Mouse (Mus musculus): ENCODE data around the gene Bbx. TPM values are rescaled to one million over a fixed set of nuclear protein-coding genes. Genes with fewer than 3 reads are reported as not detected.

Bbx gene
- polyA plus RNA-seq, 1 experiment from 2014 or later = 43.3 TPM

DNA sequence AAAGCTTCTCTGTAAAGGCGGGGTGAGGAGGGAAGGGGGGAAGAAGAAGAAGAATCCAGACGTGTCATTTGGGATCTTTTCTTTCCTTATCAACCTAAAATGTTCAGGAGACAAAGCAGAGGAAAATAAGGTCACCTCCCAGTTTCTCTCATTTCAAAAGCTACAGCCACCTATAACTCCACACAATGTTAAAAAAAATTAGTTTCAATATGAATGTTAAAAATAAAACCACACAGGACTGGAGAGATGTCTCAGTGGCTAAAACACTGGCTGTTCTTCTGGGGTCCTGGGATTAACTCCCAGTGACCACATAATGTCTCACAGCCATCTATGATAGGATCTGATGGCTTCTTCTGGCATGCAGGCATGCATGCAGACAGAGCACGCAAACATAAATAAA, 43.7 kb downstream of the Bbx start:
- no peak overlapping the region for H3K9ac ChIP-seq
- H3K4me1 ChIP-seq = no peaks in the 10 kb centered on the region
- no peak overlapping the region for H3K4me3 ChIP-seq (replicated peaks)
- 85% methylated on average over 3 of the region's 3 CpGs for WGBS
- H3K27me3 ChIP-seq = no peaks in the 10 kb centered on the region
- H3K27ac ChIP-seq = no peak overlapping the region
- no peaks in the 10 kb centered on the region for H3K36me3 ChIP-seq (replicated peaks)
- H3K4me2 ChIP-seq = no peak overlapping the region
- no peak for ATAC-seq (ENCODE audit: low FRiP score)
- no peaks in the 10 kb centered on the region for H3K9me3 ChIP-seq

DNA sequence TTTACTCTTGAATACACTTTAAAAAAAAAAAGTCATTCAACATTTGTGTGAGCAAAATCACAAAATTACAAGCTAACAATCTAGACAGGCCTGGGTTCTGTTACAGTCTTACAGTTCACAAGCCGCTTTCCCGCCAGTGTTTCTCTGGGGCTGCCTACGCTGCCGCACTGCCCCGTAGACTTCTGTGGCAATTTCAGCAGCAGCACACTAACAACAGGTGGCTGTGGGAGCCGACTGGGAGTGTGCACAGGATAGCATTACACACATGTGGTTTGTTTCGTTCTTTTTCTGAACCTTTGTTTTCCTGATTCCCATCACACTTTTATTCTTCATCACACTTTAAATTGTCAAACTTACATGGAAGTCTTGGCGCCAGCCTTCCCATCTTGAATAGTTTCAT, 48.6 kb downstream of the Bbx start:
- Histone ChIP-seq H3K4me1 (peaks cover 22% of the 10 kb centered on the region), H3K4me3 (replicated peaks) (no peak overlapping the region), H3K27ac (no peak overlapping the region), H3K27me3 (no peaks in the 10 kb centered on the region), H3K4me2 (no peak overlapping the region), H3K36me3 (replicated peaks) (no peaks in the 10 kb centered on the region), H3K9me3 (no peaks in the 10 kb centered on the region), H3K9ac (no peak overlapping the region)
- no peak for ATAC-seq (ENCODE audit: low FRiP score)
- 90% methylated on average over 8 of the region's 8 CpGs for WGBS

DNA sequence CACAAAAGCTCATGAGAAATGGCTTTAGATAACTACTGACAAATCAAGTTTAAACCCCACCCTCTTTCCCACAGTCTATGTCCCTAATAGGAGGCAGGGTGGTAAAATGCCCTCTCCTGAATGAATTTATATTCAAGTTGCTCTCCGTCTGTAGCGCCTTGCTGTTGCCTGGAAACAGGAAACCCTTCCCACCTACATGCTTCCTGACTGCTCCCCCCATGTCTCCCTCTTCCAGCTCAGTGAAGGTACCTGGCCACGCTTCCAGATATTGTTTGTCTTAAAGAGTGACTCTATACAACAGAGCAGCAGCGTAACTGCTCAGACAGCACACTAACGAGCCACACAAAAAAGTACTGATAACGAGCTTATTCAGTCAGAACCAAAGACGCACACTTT, 50.8 kb downstream of the Bbx start:
- no peaks in the 10 kb centered on the region for H3K27me3 ChIP-seq
- no peak overlapping the region for H3K9ac ChIP-seq
- peak overlapping the region; percentile 2 for H3K4me3 ChIP-seq (replicated peaks)
- no peak overlapping the region for H3K27ac ChIP-seq
- ATAC-seq (ENCODE audit: low FRiP score) = peak; percentile 42; the same call in 1 of the 2 replicates
- H3K36me3 ChIP-seq (replicated peaks) = no peaks in the 10 kb centered on the region
- H3K4me2 ChIP-seq = peak overlapping the region; percentile 45
- peaks cover 22% of the 10 kb centered on the region for H3K4me1 ChIP-seq
- H3K9me3 ChIP-seq = no peaks in the 10 kb centered on the region
- 10% methylated on average over 7 of the region's 7 CpGs for WGBS

DNA sequence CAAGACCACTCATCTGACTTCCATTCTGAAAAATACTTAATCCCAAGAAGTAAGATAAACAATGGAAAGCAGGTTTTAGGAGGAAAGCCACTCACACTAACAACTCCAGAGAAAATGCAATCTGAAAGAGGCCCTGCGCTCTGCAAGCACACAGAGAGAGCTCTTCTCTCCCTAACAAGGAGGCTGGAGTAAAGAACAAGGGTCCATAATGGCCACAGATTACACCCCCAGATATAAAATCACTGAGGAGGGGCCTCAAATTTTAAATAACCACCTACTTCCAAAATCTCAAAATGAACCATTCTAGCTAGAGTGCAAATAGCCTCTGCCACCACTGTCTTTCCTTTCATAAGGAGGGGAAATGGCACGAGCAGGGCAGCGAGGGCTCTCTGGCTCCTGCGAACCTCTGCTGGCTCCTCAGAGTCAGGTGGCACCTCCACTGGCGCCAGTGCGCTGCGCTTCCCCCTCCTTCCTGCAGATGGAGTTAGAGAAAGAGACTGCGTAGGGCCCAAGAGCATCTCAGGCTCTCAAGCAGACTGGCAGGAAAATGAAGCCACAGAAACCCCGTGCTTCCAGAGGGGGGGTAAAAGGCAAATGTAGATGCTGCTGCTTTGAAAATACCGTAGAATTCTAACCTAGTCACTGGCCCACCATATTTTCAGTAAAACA, 51.4 kb downstream of the Bbx start:
- ATAC-seq (ENCODE audit: low FRiP score) = peak; percentile 88
- Histone ChIP-seq H3K27me3 (no peaks in the 10 kb centered on the region), H3K4me3 (replicated peaks) (peak overlapping the region; percentile 2), H3K4me2 (peak overlapping the region; percentile 45), H3K27ac (no peak overlapping the region), H3K4me1 (peaks cover 22% of the 10 kb centered on the region), H3K36me3 (replicated peaks) (no peaks in the 10 kb centered on the region), H3K9ac (peak overlapping the region; percentile 33; the same call in 1 of the 2 replicates), H3K9me3 (no peaks in the 10 kb centered on the region)
- WGBS = 21% methylated on average over 10 of the region's 10 CpGs

DNA sequence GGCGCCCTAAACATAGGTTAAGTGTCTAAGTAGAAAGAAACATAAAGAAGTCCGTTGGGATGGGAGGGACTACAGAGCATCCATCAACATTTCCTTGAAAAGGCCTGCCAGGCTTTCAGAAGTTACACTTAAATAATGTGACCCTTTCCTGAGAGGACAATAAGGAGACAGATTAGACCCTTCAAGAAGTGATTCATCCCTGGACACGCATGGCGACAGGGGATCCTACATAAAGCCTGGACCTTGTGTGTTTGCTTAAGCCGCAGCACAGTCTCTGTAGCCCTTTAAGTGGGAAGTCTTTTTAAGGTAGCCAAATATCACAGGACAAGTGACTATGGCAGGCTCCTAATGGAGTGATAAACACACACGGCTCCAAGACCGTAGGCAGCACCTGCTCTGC, 52.0 kb downstream of the Bbx start:
- Histone ChIP-seq H3K4me3 (replicated peaks) (no peak overlapping the region), H3K9me3 (no peaks in the 10 kb centered on the region), H3K4me1 (peaks cover 22% of the 10 kb centered on the region), H3K27me3 (no peaks in the 10 kb centered on the region), H3K27ac (no peak overlapping the region), H3K36me3 (replicated peaks) (no peaks in the 10 kb centered on the region), H3K4me2 (no peak overlapping the region; the same call in 1 of the 2 replicates), H3K9ac (no peak overlapping the region)
- 34% methylated on average over 7 of the region's 7 CpGs for WGBS
- ATAC-seq (ENCODE audit: low FRiP score) = no peak

DNA sequence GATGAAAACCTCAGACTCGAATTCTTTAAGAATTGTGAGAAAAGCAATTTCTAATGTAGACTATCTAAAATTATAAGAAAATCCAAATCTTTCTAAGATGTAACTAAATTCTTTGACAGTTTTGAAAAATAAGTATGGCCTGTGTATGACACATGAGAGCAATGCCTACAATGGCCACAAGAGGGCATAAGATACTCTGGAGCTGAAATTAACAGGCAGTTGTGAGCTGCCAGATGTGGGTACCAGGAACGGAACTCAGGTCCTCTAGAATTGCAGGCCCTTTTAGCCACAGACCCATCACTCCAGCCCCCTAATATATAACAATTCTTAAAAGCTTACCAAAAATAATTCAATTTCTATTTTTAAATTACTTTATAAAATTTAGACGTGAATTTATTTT, 57.6 kb downstream of the Bbx start:
- H3K9ac ChIP-seq = no peak overlapping the region
- 87% methylated on average over 3 of the region's 3 CpGs for WGBS
- no peaks in the 10 kb centered on the region for H3K36me3 ChIP-seq (replicated peaks)
- no peaks in the 10 kb centered on the region for H3K27me3 ChIP-seq
- H3K4me2 ChIP-seq = no peak overlapping the region
- no peak overlapping the region for H3K27ac ChIP-seq
- peaks cover 5% of the 10 kb centered on the region for H3K4me1 ChIP-seq
- H3K4me3 ChIP-seq (replicated peaks) = no peak overlapping the region
- no peaks in the 10 kb centered on the region for H3K9me3 ChIP-seq
- no peak for ATAC-seq (ENCODE audit: low FRiP score)

DNA sequence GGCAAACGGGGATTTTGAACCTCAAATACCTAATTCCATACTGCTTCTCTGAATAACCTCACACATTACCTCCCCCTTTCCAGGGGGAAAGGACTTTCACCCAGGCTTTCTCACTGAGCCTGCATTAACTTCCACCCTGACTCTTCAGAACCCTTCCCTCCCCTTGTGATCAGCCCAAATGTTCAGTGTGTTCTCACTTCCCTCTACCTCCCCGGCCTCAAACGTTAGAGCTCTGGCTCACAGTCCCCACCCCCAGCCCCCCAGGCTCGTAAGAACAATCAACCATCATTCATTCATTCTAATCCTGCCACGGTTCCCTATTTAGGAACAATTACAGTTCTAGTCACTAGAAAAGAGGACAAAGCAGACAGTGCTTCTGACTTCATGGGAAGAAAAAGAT, 58.5 kb downstream of the Bbx start:
- Histone ChIP-seq H3K9ac (no peak overlapping the region), H3K4me2 (no peak overlapping the region), H3K4me3 (replicated peaks) (no peak overlapping the region), H3K4me1 (peaks cover 5% of the 10 kb centered on the region), H3K27ac (no peak overlapping the region), H3K36me3 (replicated peaks) (no peaks in the 10 kb centered on the region), H3K9me3 (no peaks in the 10 kb centered on the region), H3K27me3 (no peaks in the 10 kb centered on the region)
- ATAC-seq (ENCODE audit: low FRiP score) = no peak
- WGBS = 17% methylated on average over 5 of the region's 5 CpGs

DNA sequence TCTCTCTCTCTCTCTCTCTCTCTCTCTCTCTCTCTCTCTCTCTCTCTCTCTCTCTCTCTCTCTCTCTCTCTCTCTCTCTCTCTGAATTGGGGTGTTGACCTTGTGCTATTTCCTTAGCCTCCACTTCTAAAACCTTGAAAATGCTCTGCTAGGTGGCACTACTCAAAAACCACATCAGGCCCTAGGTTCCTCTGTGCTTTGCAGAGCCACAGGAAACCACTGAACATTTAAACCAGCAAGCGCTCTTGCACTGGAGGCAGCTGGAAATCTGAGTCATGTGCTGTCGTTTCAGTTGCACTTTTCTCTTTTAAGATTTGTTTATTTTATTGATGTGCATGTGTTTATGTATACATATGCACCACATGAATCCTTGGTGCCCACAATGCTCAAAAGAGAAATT, 59.6 kb downstream of the Bbx start:
- 85% methylated on average over 2 of the region's 2 CpGs for WGBS
- no peak for ATAC-seq (ENCODE audit: low FRiP score)
- H3K36me3 ChIP-seq (replicated peaks) = no peaks in the 10 kb centered on the region
- peaks cover 5% of the 10 kb centered on the region for H3K4me1 ChIP-seq
- H3K9ac ChIP-seq = no peak overlapping the region
- no peaks in the 10 kb centered on the region for H3K9me3 ChIP-seq
- no peak overlapping the region for H3K4me3 ChIP-seq (replicated peaks)
- no peaks in the 10 kb centered on the region for H3K27me3 ChIP-seq
- H3K4me2 ChIP-seq = no peak overlapping the region
- no peak overlapping the region for H3K27ac ChIP-seq

DNA sequence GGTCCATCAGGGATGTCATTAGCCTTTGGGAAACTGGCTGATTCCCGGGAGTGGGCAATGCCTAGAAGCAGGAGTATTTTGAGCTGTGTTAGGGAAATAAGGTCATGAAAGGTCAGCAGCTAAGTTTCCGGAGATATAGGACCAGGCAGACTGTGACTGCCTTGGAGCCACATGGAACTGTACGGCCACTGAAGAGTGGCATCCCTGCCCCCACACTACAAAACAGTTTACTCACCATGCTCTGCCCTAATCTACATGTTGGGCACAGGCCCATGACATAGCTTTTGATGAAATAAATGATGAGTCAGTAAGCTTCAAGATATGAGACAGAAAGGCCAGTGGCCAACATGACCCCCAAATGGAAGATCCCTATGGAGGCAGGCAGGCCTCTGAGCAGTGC, 60.7 kb downstream of the Bbx start:
- H3K4me1 ChIP-seq = peaks cover 5% of the 10 kb centered on the region
- H3K9ac ChIP-seq = no peak overlapping the region
- no peak overlapping the region for H3K4me2 ChIP-seq
- no peaks in the 10 kb centered on the region for H3K9me3 ChIP-seq
- H3K27me3 ChIP-seq = no peaks in the 10 kb centered on the region
- no peak overlapping the region for H3K4me3 ChIP-seq (replicated peaks)
- H3K36me3 ChIP-seq (replicated peaks) = no peaks in the 10 kb centered on the region
- WGBS = 60% methylated on average over 3 of the region's 3 CpGs
- ATAC-seq (ENCODE audit: low FRiP score) = 0 out of 2 replicates have a peak, but pooled peaks have one; percentile 33
- H3K27ac ChIP-seq = no peak overlapping the region

DNA sequence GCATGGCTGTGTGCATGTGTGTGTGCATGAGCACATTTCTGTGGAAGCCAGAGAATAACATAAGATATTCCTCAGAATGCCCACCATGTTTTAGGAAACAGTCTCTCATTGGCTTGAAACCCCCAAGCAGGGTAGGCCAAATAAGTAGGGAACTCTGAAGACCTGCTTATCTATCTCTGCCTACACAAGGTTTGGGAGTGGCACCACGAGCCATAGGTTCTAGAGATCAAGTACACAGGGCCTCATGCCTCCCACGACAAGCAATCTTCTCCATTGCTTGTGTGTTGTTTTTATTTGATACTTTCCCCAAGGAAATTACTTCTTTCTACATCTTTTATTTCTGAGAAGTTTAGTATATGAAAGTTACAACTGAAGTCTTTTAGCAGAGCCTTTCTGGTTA, 61.8 kb downstream of the Bbx start:
- peaks cover 6% of the 10 kb centered on the region for H3K4me1 ChIP-seq
- WGBS = 94% methylated on average over 2 of the region's 2 CpGs

DNA sequence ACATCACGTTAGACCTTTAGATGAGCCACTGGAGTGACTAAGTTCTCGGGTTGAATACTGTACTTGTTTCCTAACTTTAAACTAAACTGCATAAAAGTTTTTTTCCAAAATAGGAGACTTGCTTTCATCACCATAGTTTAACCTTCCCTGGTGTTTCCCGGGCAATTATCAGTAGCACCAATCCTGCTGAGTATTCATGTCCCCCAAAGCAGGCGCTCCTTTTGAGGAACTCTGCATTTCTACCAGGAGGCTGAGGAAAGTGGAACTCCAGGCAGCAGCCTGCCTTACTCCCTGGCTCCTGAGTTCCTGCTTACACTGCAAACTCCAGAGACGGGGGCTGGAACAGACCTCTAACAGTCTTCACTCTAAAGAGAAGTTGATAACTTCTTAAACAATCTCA, 65.6 kb downstream of the Bbx start:
- 59% methylated on average over 5 of the region's 5 CpGs for WGBS
- no peak for ATAC-seq (ENCODE audit: low FRiP score)
- Histone ChIP-seq H3K27ac (no peak overlapping the region), H3K4me3 (replicated peaks) (no peak overlapping the region), H3K27me3 (no peaks in the 10 kb centered on the region), H3K4me1 (peaks cover 19% of the 10 kb centered on the region), H3K9me3 (no peaks in the 10 kb centered on the region), H3K9ac (no peak overlapping the region), H3K4me2 (no peak overlapping the region), H3K36me3 (replicated peaks) (no peaks in the 10 kb centered on the region)

More for the DNA sequence above, 61.8 kb downstream of the Bbx start:
- no peak overlapping the region for H3K4me3 ChIP-seq (replicated peaks)
- H3K9me3 ChIP-seq = no peaks in the 10 kb centered on the region
- no peak for ATAC-seq (ENCODE audit: low FRiP score)
- H3K9ac ChIP-seq = no peak overlapping the region
- no peaks in the 10 kb centered on the region for H3K27me3 ChIP-seq
- no peaks in the 10 kb centered on the region for H3K36me3 ChIP-seq (replicated peaks)
- no peak overlapping the region for H3K27ac ChIP-seq
- H3K4me2 ChIP-seq = no peak overlapping the region

DNA sequence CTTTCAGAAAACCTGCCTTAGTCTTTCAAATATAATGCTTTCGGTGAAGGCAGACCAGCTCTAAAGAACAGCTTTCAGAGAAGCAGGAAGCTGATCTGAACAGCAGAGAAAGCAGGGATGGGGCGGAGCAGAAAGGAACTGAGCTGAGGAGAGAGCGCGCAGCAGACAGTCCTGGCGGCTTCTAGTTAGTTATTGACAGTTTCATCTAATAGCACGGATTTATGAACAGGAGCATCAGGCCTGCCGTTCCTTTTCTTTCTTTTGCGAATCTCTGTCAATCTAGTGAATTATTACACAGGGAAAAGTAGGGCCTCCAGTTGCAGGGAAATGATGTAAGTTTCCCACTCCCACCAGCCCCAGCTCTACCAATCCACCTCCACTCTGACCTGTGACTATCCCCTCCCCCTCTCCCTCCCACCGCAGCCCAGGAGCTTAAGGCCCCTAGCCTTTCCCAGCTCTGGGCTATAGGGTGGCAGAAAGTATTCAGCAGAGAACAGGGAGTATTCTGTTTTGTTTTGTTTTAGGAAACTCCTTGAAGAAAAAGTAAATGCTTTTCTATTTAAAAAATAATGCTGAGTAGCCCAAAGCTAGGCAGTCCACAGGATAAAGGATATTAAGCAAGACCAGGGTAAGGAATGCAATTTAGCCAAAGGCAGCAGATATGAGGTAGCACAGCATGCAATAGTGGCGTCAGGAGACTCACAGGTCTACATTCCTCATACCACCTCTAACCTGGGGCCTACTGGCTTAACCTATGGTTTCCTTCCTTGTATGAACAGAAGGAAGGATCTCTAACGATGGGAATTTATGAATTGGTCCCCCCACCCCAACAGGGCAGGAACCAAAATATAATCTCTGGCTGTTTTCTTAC, 67.8 kb downstream of the Bbx start:
- Histone ChIP-seq H3K27me3 (no peaks in the 10 kb centered on the region), H3K4me2 (peak overlapping the region; percentile 52), H3K36me3 (replicated peaks) (no peaks in the 10 kb centered on the region), H3K9me3 (no peaks in the 10 kb centered on the region), H3K9ac (peak overlapping the region; percentile 44), H3K4me3 (replicated peaks) (peak overlapping the region; percentile 38), H3K4me1 (peaks cover 19% of the 10 kb centered on the region), H3K27ac (peak overlapping the region; percentile 80)
- peak; percentile 84 for ATAC-seq (ENCODE audit: low FRiP score)
- WGBS = 10% methylated on average over 11 of the region's 11 CpGs

All from forebrain, embryonic 12.5 days (tissue).